Mouse (Mus musculus) bone marrow, adult 2 months (tissue): Measurements from ENCODE around the gene Prkch.

Experiments used
- CTCF ChIP-seq: fragments of 200-500 bp; IDR thresholded peaks from 2 replicates; pipeline ENCODE4 v1.5.1; 2011; ENCODE audit warnings: low read length, control low read depth; ENCODE audit not compliant: control insufficient read depth, insufficient read depth
- POLR2A ChIP-seq: fragments of 200-500 bp; IDR thresholded peaks from 2 replicates; pipeline ENCODE4 v1.6.1; 2011; ENCODE audit warnings: low read depth, mild to moderate bottlenecking, control low read depth, low read length, borderline replicate concordance; ENCODE audit not compliant: control insufficient read depth

DNA sequence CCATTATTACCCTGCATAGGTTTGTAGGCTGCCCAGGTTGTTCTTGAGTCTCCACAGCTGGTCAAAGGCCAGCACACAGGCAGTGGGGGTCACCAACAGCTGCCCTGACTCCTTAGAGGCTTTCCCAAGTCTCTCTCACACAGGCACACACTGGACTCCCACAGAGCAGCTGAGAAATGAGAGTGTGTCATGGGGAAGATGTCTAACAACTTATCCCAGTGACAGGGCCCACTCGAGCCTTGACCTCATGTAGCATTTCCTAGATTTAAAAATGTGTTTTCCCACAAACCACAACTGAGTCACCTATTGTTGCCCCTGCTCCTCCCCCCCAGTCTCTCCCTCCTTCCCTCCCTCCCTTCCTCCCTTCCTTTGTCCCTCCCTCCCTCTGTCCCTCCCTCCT, 234.2 kb downstream of the Prkch start:
- TF ChIP-seq CTCF = no peak
- no peak for TF ChIP-seq POLR2A
